Mouse (Mus musculus): Measurements from ENCODE around the gene Grk1. TPM values are rescaled to one million over a fixed set of nuclear protein-coding genes. Genes with fewer than 3 reads are reported as not detected.

The Grk1 gene
- polyA plus RNA-seq (2012): not detected in 2 replicates

DNA sequence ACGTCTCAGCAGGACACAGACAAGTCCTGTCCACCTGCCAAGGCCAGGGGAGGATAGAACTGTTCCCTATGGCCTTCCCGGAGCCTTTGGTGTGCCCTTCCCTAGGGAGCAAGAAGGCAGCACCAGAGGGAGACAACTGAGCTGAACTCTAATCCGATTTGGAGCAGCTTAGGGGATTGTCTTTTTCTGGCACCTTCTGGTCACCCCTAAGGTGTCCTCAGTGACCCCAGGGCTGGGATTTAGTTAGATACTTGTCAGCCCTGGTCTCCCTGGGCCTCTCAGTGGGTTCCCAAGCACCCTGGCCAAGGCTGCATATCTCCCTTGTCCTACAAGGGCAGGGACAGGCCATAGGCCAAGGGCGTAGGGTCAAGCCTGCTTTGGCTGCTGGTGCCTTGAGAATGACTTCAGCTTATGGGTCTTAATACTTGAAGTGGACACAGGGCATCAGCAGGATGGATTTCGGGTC, at the start of gene Grk1:
TSS of gene Grk1 (plus strand) at position 416 of the 466 bp plus-strand sequence.
- Histone ChIP-seq H3K9me3 (ENCODE audit: control insufficient read depth, low read length) (no peaks in the 10 kb centered on the region), H3K4me3 (replicated peaks) (no peak within 1 kb of the TSS), H3K27me3 (ENCODE audit: control insufficient read depth) (no peaks in the 10 kb centered on the region), H3K36me3 (ENCODE audit: control insufficient read depth) (no peaks in the 10 kb centered on the region), H3K4me1 (ENCODE audit: control insufficient read depth) (no peaks in the 10 kb centered on the region)
- no peak for TF ChIP-seq TAL1 (IDR thresholded peaks at IDR 0.05; ENCODE audit: low read length)
- TF ChIP-seq GATA1 (IDR thresholded peaks at IDR 0.05; ENCODE audit: low read length): no peak

DNA sequence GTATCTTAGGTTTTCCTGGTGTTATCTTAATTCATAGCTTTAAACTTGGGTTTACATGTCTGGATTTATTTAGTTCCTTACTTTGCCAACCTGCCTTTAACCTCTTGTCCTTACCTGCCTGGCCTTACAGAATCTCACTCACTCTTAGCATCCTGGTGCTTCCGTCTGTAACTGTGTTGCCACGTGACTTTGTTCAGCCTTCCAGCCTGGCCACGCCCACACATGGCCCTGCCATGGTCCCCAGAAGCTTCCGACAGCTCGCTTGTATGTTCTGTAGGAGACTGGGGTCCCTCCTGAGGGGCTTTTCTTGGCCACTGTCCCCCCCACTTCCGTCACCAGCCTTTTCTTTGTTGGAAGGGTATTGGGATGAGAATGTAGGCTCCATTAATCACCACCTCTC, 48.7 kb upstream of the Grk1 start:
- Histone ChIP-seq H3K27me3 (ENCODE audit: control insufficient read depth) (no peaks in the 10 kb centered on the region), H3K36me3 (ENCODE audit: control insufficient read depth) (peaks cover 100% of the 10 kb centered on the region), H3K4me1 (ENCODE audit: control insufficient read depth) (peaks cover 55% of the 10 kb centered on the region), H3K9me3 (ENCODE audit: control insufficient read depth, low read length) (no peaks in the 10 kb centered on the region), H3K4me3 (replicated peaks) (no peak overlapping the region)
- TF ChIP-seq GATA1 (IDR thresholded peaks at IDR 0.05; ENCODE audit: low read length) (no peak), TAL1 (IDR thresholded peaks at IDR 0.05; ENCODE audit: low read length) (no peak)

DNA sequence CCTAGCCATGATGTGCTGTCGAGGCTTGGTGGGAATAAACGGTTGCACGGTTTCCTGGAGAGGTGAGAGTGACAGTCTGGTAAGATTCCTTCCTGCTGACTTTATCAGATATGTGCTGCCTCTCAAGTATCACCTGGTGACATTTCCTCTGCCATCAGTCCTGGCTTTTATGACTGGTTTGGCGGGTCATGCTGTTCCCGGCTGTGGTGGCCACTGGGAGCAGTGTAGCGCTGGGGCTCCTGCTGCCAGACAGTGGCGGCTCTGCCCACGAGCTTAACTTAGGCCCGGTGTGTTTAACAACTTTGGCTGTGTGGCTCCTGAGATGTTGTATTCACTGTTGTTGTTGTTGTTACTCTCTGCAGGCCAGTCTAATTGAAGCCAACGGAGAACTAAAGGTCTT, 48.2 kb upstream of the Grk1 start:
- H3K4me1 ChIP-seq (ENCODE audit: control insufficient read depth): peaks cover 50% of the 10 kb centered on the region
- H3K9me3 ChIP-seq (ENCODE audit: control insufficient read depth, low read length): peaks cover 4% of the 10 kb centered on the region
- TF ChIP-seq GATA1 (IDR thresholded peaks at IDR 0.05; ENCODE audit: low read length) (no peak), TAL1 (IDR thresholded peaks at IDR 0.05; ENCODE audit: low read length) (no peak)
- no peaks in the 10 kb centered on the region for H3K27me3 ChIP-seq (ENCODE audit: control insufficient read depth)
- H3K4me3 ChIP-seq (replicated peaks): no peak overlapping the region
- H3K36me3 ChIP-seq (ENCODE audit: control insufficient read depth): peaks cover 100% of the 10 kb centered on the region

DNA sequence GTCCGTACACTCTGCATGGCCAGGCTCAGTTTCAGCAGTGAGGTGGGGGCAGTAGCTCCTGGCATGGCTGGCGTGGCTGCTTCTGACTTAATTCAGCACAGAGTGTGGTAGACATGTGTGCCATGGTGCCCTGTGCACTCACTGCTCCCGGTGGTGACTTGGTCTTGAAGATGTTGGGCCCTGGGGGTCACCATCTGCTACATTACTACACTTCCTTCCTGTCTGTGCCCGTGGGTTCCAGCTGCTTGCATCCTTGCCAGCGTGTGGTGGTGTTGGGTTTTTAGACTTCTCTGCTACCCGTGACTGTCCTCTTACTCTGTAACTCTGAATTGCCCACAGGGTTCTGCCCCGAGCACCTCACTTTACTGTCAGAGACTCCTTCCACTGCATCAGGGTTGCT, 44.7 kb upstream of the Grk1 start:
- TF ChIP-seq TAL1 (IDR thresholded peaks at IDR 0.05; ENCODE audit: low read length) (no peak), GATA1 (IDR thresholded peaks at IDR 0.05; ENCODE audit: low read length) (no peak)
- no peak overlapping the region for H3K4me3 ChIP-seq (replicated peaks)
- H3K4me1 ChIP-seq (ENCODE audit: control insufficient read depth): peaks cover 15% of the 10 kb centered on the region
- H3K27me3 ChIP-seq (ENCODE audit: control insufficient read depth): no peaks in the 10 kb centered on the region
- H3K9me3 ChIP-seq (ENCODE audit: control insufficient read depth, low read length): peaks cover 8% of the 10 kb centered on the region
- H3K36me3 ChIP-seq (ENCODE audit: control insufficient read depth): peaks cover 100% of the 10 kb centered on the region

DNA sequence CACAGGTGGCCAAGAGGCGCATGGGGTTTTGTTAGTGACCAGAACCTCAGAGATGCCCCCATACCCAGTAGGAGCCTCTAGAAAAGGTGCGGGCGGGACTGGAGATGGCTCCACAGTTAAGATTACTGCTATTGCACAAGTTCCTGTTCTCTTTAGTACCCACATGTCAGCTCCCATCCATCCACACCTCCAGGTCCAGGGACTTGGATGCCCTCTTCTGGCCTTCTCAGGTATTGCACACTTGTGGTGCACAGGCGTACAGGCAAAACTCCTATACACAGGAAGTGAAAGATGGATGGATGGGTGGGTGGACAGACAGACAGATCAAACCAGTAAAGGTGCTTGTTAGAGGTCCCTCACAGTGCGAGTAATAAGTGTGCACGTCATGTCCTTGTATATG, 43.0 kb upstream of the Grk1 start:
- Histone ChIP-seq H3K4me1 (ENCODE audit: control insufficient read depth) (peaks cover 8% of the 10 kb centered on the region), H3K36me3 (ENCODE audit: control insufficient read depth) (peaks cover 100% of the 10 kb centered on the region), H3K9me3 (ENCODE audit: control insufficient read depth, low read length) (peaks cover 8% of the 10 kb centered on the region), H3K27me3 (ENCODE audit: control insufficient read depth) (no peaks in the 10 kb centered on the region), H3K4me3 (replicated peaks) (no peak overlapping the region)
- TF ChIP-seq TAL1 (IDR thresholded peaks at IDR 0.05; ENCODE audit: low read length): no peak
- TF ChIP-seq GATA1 (IDR thresholded peaks at IDR 0.05; ENCODE audit: low read length): no peak

DNA sequence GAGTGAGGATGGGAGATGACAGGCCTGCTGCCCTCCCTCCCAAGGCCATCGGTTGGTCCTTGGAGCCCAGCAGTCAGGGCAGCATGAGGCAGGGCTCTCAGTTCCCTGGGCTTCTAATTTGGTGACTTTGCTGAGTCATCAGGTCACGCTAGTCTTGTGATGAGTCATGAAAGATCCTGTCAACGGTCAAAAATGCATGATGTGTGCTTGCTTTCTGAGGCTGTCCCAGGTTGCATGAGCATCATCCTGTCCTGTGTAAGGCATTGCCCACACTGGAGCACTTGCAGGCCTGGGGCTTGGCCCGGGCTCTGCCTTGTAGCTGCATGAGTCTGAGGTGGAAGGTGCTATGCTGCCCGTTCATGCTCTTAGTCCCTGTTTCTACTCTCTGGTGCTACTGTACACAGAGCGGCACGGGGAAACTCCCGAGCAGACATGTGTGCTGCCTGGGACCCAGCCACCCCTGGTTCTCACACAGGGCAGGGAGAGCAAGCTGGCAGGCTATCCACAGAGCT, 31.7 kb upstream of the Grk1 start:
- Histone ChIP-seq H3K36me3 (ENCODE audit: control insufficient read depth) (peaks cover 95% of the 10 kb centered on the region), H3K4me1 (ENCODE audit: control insufficient read depth) (peaks cover 8% of the 10 kb centered on the region), H3K27me3 (ENCODE audit: control insufficient read depth) (no peaks in the 10 kb centered on the region; the same call in 1 of the 2 replicates), H3K9me3 (ENCODE audit: control insufficient read depth, low read length) (no peaks in the 10 kb centered on the region), H3K4me3 (replicated peaks) (no peak overlapping the region)
- TF ChIP-seq TAL1 (IDR thresholded peaks at IDR 0.05; ENCODE audit: low read length): no peak
- TF ChIP-seq GATA1 (IDR thresholded peaks at IDR 0.05; ENCODE audit: low read length): no peak

DNA sequence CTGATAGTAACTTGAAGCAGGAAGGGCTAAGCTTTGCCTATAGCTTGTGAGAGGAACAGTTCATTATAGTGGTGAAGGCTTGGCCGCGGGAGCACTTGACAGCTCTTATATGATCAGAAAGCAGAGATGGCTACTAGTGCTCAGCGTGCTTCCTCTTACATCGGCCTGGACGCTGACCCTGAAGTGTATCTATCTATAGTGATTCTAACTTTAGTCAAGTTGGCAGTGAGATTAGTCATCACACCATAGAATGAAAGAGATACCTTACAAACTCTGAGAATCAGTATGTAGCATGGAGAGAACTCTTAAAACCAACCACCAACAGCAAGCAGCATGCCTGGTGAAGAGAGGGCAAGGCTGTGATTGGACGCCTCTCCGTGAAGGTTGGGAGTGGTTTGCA, 23.3 kb upstream of the Grk1 start:
- H3K27me3 ChIP-seq (ENCODE audit: control insufficient read depth): no peaks in the 10 kb centered on the region
- H3K36me3 ChIP-seq (ENCODE audit: control insufficient read depth): peaks cover 38% of the 10 kb centered on the region
- H3K4me1 ChIP-seq (ENCODE audit: control insufficient read depth): no peaks in the 10 kb centered on the region
- TF ChIP-seq GATA1 (IDR thresholded peaks at IDR 0.05; ENCODE audit: low read length) (no peak), TAL1 (IDR thresholded peaks at IDR 0.05; ENCODE audit: low read length) (no peak)
- H3K9me3 ChIP-seq (ENCODE audit: control insufficient read depth, low read length): no peaks in the 10 kb centered on the region; the same call in 1 of the 2 replicates
- H3K4me3 ChIP-seq (replicated peaks): no peak overlapping the region

DNA sequence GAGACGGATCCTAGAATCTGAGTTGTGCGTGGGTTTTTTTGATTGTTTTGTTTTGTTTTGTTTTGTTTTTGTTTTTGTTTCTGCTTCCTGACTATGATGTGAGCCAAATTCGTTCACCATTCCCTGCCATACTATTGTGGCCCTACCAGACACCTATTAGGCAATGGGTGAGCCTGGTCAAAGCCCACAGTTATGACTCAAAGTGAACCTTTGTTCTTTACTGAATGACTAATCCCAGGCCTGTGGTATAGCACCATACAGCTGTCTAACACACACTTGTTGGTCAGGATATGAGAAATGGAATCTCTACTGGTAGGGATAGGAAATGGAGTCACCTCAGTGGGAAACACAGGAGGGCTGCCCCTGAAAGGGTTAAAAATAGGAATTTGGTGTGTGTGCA, 22.3 kb upstream of the Grk1 start:
- Histone ChIP-seq H3K4me1 (ENCODE audit: control insufficient read depth) (no peaks in the 10 kb centered on the region), H3K9me3 (ENCODE audit: control insufficient read depth, low read length) (no peaks in the 10 kb centered on the region; the same call in 1 of the 2 replicates), H3K36me3 (ENCODE audit: control insufficient read depth) (peaks cover 29% of the 10 kb centered on the region), H3K27me3 (ENCODE audit: control insufficient read depth) (no peaks in the 10 kb centered on the region), H3K4me3 (replicated peaks) (no peak overlapping the region)
- TF ChIP-seq GATA1 (IDR thresholded peaks at IDR 0.05; ENCODE audit: low read length) (no peak), TAL1 (IDR thresholded peaks at IDR 0.05; ENCODE audit: low read length) (no peak)

DNA sequence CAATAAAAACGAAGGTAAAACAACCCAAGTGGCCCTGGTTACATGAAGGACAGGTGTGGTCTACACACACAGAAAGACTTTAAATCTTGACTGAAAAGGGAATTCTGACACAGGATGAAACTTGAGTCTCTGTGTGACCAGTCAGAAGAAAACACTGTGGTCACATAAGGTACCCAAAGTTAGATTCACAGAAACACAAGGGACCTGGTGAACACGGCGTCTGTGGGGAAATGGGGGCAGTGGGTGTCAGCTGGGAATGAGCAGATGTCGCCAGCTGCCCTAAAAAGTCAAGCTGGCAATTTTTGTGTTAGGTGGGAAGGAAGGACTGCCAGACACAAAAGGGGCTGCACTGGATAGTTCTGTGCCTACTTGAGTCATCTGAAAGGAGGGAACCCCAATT, 21.9 kb upstream of the Grk1 start:
- Histone ChIP-seq H3K27me3 (ENCODE audit: control insufficient read depth) (no peaks in the 10 kb centered on the region), H3K36me3 (ENCODE audit: control insufficient read depth) (peaks cover 27% of the 10 kb centered on the region), H3K4me1 (ENCODE audit: control insufficient read depth) (no peaks in the 10 kb centered on the region), H3K4me3 (replicated peaks) (no peak overlapping the region), H3K9me3 (ENCODE audit: control insufficient read depth, low read length) (no peaks in the 10 kb centered on the region; the same call in 1 of the 2 replicates)
- TF ChIP-seq TAL1 (IDR thresholded peaks at IDR 0.05; ENCODE audit: low read length) (no peak), GATA1 (IDR thresholded peaks at IDR 0.05; ENCODE audit: low read length) (no peak)

DNA sequence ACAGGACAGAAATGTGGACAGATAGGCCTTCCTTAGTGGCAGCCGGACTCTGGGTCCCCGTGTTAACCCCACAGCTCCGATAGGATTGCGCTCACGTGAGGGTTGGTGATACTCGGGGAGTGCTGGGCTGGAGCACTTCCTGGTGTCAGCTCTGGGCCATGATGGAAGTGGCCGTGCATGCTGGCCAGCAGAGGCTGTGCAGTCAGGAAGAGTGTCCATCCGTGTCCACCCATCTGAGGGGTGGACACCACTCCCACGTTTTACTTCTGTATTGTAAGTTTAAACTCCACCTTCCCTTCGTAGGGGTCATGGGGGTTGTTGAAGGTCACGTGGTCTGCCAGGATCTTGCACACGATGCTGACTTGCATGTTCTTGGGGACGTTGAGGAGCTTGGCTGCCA, 18.5 kb upstream of the Grk1 start:
- Histone ChIP-seq H3K36me3 (ENCODE audit: control insufficient read depth) (no peaks in the 10 kb centered on the region), H3K4me1 (ENCODE audit: control insufficient read depth) (peaks cover 7% of the 10 kb centered on the region), H3K27me3 (ENCODE audit: control insufficient read depth) (no peaks in the 10 kb centered on the region), H3K9me3 (ENCODE audit: control insufficient read depth, low read length) (no peaks in the 10 kb centered on the region), H3K4me3 (replicated peaks) (no peak overlapping the region)
- TF ChIP-seq GATA1 (IDR thresholded peaks at IDR 0.05; ENCODE audit: low read length) (no peak), TAL1 (IDR thresholded peaks at IDR 0.05; ENCODE audit: low read length) (no peak)

Measured in erythroblast, embryonic 14.5 days (primary cell).